Mouse (Mus musculus) erythroblast, embryonic 14.5 days (primary cell): Measurements from ENCODE around the gene Aff3. TPM values are rescaled to one million over a fixed set of nuclear protein-coding genes. Genes with fewer than 3 reads are reported as not detected.

ENCODE experiments used
- H3K27me3 ChIP-seq: 2 replicates; pipeline ENCODE4 v1.6.1; 2012; ENCODE audit warnings: inconsistent platforms; ENCODE audit not compliant: control insufficient read depth
- H3K36me3 ChIP-seq: 2 replicates; pipeline ENCODE4 v1.6.1; 2012; ENCODE audit warnings: mild to moderate bottlenecking, inconsistent platforms; ENCODE audit not compliant: control insufficient read depth
- H3K4me1 ChIP-seq: 2 replicates; pipeline ENCODE4 v1.6.1; 2012; ENCODE audit warnings: inconsistent platforms; ENCODE audit not compliant: control insufficient read depth
- H3K4me3 ChIP-seq: replicated peaks from 2 replicates; pipeline ENCODE3; 2012; ENCODE audit warnings: moderate library complexity, mild to moderate bottlenecking, inconsistent platforms
- H3K9me3 ChIP-seq: 2 replicates; pipeline ENCODE4 v1.6.1; 2012; ENCODE audit warnings: low read length, inconsistent platforms, mixed read lengths; ENCODE audit not compliant: control insufficient read depth
- GATA1 ChIP-seq: IDR thresholded peaks from 2 replicates; pipeline ENCODE4 v1.6.1; 2012; ENCODE audit warnings: low read length, inconsistent platforms, mixed read lengths
- TAL1 ChIP-seq: IDR thresholded peaks from 3 replicates; pipeline ENCODE4 v1.6.1; 2012; ENCODE audit warnings: low read length, inconsistent platforms, mixed read lengths
- polyA plus RNA-seq: library from polyadenylated mRNA; stranded (reverse); fragments of >175 nt; gene quantifications from 2 replicates; pipeline ENCODE4 v1.2.3, GENCODE M21; 2012

The Aff3 gene
- polyA plus RNA-seq, 1 experiment = 0.02 TPM

- Histone ChIP-seq H3K9me3 (no peaks in the 10 kb centered on the region), H3K4me3 (no peak overlapping the region), H3K27me3 (no peaks in the 10 kb centered on the region), H3K36me3 (no peaks in the 10 kb centered on the region), H3K4me1 (no peaks in the 10 kb centered on the region)
- TF ChIP-seq TAL1 (no peak), GATA1 (no peak)
These were observed 462.1 kb downstream of the Aff3 start for GRCm38 (mm10) chr1:38202475-38203183.

DNA sequence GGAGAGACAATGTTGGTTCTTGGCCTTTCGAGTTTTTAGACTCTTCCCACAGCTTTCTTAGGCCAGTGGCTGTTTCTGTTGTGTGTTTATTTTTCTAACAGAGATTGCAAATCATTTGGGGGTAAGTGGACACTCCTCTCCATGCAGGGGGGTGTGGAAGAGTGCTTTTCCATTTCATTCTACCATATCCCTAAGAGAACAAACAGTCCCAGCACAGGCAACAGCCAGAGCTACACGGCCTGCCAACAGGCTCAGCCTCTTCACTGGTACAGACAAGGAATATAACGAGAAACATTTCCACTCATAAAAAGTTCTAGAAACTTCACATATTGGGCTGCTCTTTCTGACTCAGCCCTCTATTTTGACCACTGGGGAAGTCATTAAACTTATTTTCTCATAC is 463.0 kb downstream of the Aff3 start:
- no peaks in the 10 kb centered on the region for H3K36me3 ChIP-seq
- TF ChIP-seq GATA1 = no peak
- no peak for TF ChIP-seq TAL1
- H3K4me1 ChIP-seq = no peaks in the 10 kb centered on the region
- H3K4me3 ChIP-seq = no peak overlapping the region
- H3K27me3 ChIP-seq = no peaks in the 10 kb centered on the region
- no peaks in the 10 kb centered on the region for H3K9me3 ChIP-seq

DNA sequence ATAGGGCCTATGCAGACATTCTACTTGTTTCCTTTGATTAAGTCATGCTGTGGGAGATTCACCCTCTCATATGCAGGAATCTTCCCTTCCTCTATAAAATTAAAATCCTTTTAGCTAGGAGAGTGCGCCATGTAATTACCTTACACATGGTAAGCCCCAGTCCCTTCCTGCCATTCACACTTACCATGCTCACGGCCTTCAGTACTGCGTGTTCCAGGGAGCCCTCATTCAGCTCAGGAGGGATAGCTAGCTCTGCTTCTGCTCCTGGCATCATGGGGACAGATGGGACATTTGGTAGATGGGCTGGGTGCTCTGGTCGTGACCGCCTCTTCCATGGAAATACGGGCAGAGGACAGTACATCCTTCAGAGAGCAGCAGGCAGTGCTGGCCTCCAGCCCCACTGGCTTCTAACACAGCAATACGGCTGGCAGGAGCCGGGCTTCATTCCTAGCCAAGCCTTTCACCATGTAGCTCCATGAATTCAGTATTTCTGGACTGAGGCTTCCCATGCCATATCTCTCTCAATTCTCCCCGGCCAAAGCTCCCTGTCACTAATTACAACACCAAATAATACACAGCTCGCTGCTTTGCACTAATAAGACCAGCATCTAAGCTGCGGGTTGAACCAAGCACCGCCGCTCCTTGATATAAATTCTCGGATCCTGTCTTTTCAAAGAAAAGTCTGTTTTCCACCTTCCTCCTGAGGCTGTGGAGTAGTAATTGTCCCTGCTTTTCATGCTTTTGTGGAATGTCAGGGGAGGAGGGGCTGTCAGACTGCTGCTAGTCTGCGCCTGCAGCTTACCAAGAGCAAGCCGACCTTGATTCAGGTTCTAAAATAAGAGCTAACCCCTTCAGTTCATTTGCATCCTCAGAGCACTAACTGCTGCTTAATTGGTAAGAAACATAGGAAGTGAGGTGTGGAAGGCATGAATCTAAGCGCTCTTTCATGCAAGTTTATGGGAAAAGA is 464.8 kb downstream of the Aff3 start:
- Histone ChIP-seq H3K4me1 (no peaks in the 10 kb centered on the region), H3K4me3 (no peak overlapping the region), H3K36me3 (no peaks in the 10 kb centered on the region), H3K9me3 (no peaks in the 10 kb centered on the region), H3K27me3 (no peaks in the 10 kb centered on the region)
- TF ChIP-seq TAL1 (no peak), GATA1 (no peak)

DNA sequence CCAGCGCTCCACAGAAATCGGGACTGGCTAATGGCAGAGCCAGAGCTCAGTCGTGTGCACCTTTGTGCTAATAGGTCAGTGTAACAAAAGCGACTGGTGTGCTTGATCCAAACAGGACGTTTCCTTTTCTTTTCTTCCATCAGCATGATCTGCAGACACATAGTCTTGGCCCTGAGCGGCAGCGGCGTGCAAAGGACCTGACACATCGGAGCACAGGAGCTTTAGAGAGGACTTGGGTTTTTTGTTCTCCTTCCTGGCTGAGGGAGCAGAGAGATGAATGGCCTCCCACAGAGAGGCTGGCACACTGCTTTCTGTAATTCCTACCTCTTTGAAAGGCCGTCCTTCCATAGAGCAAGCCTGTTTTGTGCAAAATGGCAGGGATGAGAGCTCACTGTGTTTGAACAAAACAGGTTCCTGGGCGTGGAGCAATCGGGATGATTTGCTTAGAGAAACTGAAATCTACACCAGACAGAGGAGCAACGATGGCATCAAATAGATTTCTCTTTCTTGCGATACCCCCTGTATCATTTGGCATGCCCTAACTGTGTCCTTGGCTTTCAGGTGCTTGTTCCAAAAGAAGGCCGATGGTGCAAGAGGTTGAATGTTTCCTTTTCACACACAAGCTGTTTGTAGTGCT is 466.2 kb downstream of the Aff3 start:
- Histone ChIP-seq H3K4me1 (no peaks in the 10 kb centered on the region), H3K9me3 (no peaks in the 10 kb centered on the region), H3K27me3 (no peaks in the 10 kb centered on the region), H3K4me3 (no peak overlapping the region), H3K36me3 (no peaks in the 10 kb centered on the region)
- TF ChIP-seq GATA1 = no peak

- Histone ChIP-seq H3K4me1 (no peaks in the 10 kb centered on the region), H3K27me3 (no peaks in the 10 kb centered on the region), H3K9me3 (no peaks in the 10 kb centered on the region), H3K4me3 (no peak overlapping the region), H3K36me3 (no peaks in the 10 kb centered on the region)
- no peak for TF ChIP-seq TAL1
- TF ChIP-seq GATA1 = no peak
These were observed 467.5 kb downstream of the Aff3 start for GRCm38 (mm10) chr1:38197145-38197682.

DNA sequence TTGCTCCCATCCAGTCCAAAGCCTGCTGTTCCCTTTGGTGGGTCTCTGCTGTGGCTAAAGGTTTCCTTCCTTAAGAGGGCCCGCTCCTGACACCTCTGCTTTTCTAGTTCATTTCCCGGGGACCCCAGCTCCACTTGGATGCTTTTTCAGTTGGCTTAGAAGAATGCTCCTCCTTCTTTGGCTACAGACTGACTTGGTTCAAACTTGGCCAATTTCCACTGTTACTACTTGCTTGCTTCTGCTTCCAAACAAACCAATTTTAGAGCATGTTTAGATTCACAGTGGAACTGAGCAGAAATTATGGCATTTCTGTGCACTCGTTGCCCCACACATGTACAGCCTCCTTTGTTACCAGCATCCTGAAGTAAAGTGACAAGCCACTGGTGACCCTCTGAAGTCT is 469.0 kb downstream of the Aff3 start:
- no peaks in the 10 kb centered on the region for H3K9me3 ChIP-seq
- no peak for TF ChIP-seq TAL1
- no peak for TF ChIP-seq GATA1
- H3K4me3 ChIP-seq = no peak overlapping the region
- no peaks in the 10 kb centered on the region for H3K36me3 ChIP-seq
- no peaks in the 10 kb centered on the region for H3K4me1 ChIP-seq
- H3K27me3 ChIP-seq = no peaks in the 10 kb centered on the region

- Histone ChIP-seq H3K4me1 (no peaks in the 10 kb centered on the region), H3K4me3 (no peak overlapping the region), H3K36me3 (no peaks in the 10 kb centered on the region), H3K9me3 (peaks cover 2% of the 10 kb centered on the region; the same call in 1 of the 2 replicates), H3K27me3 (no peaks in the 10 kb centered on the region)
- TF ChIP-seq GATA1 = no peak
- no peak for TF ChIP-seq TAL1
These were observed 478.6 kb downstream of the Aff3 start for GRCm38 (mm10) chr1:38186227-38186545.

DNA sequence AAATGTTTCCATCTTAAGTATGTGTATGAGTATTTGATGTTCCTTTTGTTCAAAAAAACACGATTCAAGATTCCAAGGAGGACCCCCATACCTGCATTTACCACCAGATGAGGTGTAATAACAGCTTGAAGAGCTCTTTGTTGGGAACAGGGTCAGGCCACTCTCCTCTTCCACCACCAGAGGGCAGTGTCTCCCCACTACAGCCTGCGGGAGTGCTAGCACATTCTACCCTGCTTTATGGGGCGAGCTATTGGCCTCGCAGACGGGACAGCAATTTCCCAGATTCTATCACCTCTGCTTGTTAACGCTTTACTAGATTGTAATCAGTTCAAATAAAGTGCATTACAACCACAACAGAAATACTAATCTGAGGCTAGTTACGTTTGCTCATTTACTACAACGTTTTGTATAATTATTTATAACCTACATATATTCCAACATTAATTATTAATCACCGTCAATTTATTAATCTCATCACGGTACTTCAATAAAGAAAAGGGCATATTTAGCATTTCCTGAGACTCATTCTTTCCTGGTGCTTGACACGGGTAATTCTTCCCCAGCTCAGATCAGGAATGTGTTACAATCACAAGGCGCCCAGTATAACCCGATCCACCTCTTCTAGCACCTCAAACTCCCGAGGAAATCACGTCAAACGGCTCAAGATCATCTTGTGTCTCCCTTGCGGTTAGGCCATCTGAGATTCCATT is 479.1 kb downstream of the Aff3 start:
- Histone ChIP-seq H3K9me3 (peaks cover 2% of the 10 kb centered on the region; the same call in 1 of the 2 replicates), H3K36me3 (no peaks in the 10 kb centered on the region), H3K4me3 (no peak overlapping the region), H3K27me3 (no peaks in the 10 kb centered on the region), H3K4me1 (no peaks in the 10 kb centered on the region)
- TF ChIP-seq TAL1 (no peak), GATA1 (no peak)
